Mouse (Mus musculus): ENCODE measurements at regions not wholly inside any gene's neighbourhood (a gene's known extent, or its start where the extent isn't known, plus 50 kb on each side); places are given as distances from the start of the nearest gene placed in this dataset.

- no peak overlapping the region for H3K27ac ChIP-seq (ENCODE audit: insufficient read depth, low read depth, low read length, poor library complexity, severe bottlenecking)
- no peak for TF ChIP-seq HCFC1 (IDR thresholded peaks at IDR 0.05; ENCODE audit: borderline replicate concordance, insufficient read depth, low read length)
- peak; percentile 32; the same call in 1 of the 2 replicates for TF ChIP-seq ZC3H11A (IDR thresholded peaks at IDR 0.05; ENCODE audit: borderline replicate concordance, low read depth, low read length)
- in situ Hi-C loops (cut with MboI; ENCODE audit: low sequenced_read_pairs in 2 of 2, unreplicated experiment in 2 of 2): no loop called here
- H3K4me1 ChIP-seq (ENCODE audit: control insufficient read depth in 2 of 2, insufficient read depth in 2 of 2, low read length in 2 of 2, poor library complexity in 1 of 2): no peaks in the 10 kb centered on the region
- no peaks in the 10 kb centered on the region for H3K9me3 ChIP-seq (ENCODE audit: control insufficient read depth, insufficient read depth, low read depth, low read length)
- no peak overlapping the region for H3K9ac ChIP-seq (ENCODE audit: insufficient read depth, low read depth, low read length, poor library complexity, severe bottlenecking)
- DNase-seq (ENCODE audit: low read depth, low spot score): peak; percentile 27
- no peaks in the 10 kb centered on the region for H3K36me3 ChIP-seq (ENCODE audit: control insufficient read depth, insufficient read depth, low read length, poor library complexity, severe bottlenecking)
- no peak overlapping the region for H3K4me3 ChIP-seq (ENCODE audit: insufficient read depth in 1 of 2, low read depth in 1 of 2, low read length in 2 of 2, poor library complexity in 1 of 2, severe bottlenecking in 1 of 2)
Observed at GRCm38 (mm10) chr7:51434865-51435264, 76.0 kb upstream of the Ano5 start.

GRCm38 (mm10) chr7:51454989-51455692 lies 55.7 kb upstream of the Ano5 start:
- Histone ChIP-seq H3K9ac (ENCODE audit: insufficient read depth, low read depth, low read length, poor library complexity, severe bottlenecking) (no peak overlapping the region), H3K4me3 (ENCODE audit: insufficient read depth in 1 of 2, low read depth in 1 of 2, low read length in 2 of 2, poor library complexity in 1 of 2, severe bottlenecking in 1 of 2) (no peak overlapping the region), H3K9me3 (ENCODE audit: control insufficient read depth, insufficient read depth, low read depth, low read length) (no peaks in the 10 kb centered on the region), H3K27ac (ENCODE audit: insufficient read depth, low read depth, low read length, poor library complexity, severe bottlenecking) (no peak overlapping the region), H3K36me3 (ENCODE audit: control insufficient read depth, insufficient read depth, low read length, poor library complexity, severe bottlenecking) (no peaks in the 10 kb centered on the region), H3K4me1 (ENCODE audit: control insufficient read depth in 2 of 2, insufficient read depth in 2 of 2, low read length in 2 of 2, poor library complexity in 1 of 2) (no peaks in the 10 kb centered on the region)
- no peak for DNase-seq (ENCODE audit: low read depth, low spot score)
- TF ChIP-seq MAFK (IDR thresholded peaks at IDR 0.05; ENCODE audit: insufficient read depth, low read depth, low read length): no peak
- no peak for TF ChIP-seq ZC3H11A (IDR thresholded peaks at IDR 0.05; ENCODE audit: borderline replicate concordance, low read depth, low read length)
- no peak for TF ChIP-seq ZNF384 (IDR thresholded peaks at IDR 0.05; ENCODE audit: low read depth, low read length)
- no peak for TF ChIP-seq HCFC1 (IDR thresholded peaks at IDR 0.05; ENCODE audit: borderline replicate concordance, insufficient read depth, low read length)
- no peak for TF ChIP-seq CHD2 (IDR thresholded peaks at IDR 0.05; ENCODE audit: low read depth, low read length)
- in situ Hi-C loops (cut with MboI; ENCODE audit: low sequenced_read_pairs in 2 of 2, unreplicated experiment in 2 of 2): no loop called here

GRCm38 (mm10) chr7:51458757-51459156 lies 52.1 kb upstream of the Ano5 start:
- Histone ChIP-seq H3K4me3 (ENCODE audit: insufficient read depth in 1 of 2, low read depth in 1 of 2, low read length in 2 of 2, poor library complexity in 1 of 2, severe bottlenecking in 1 of 2) (no peak overlapping the region), H3K9me3 (ENCODE audit: control insufficient read depth, insufficient read depth, low read depth, low read length) (no peaks in the 10 kb centered on the region), H3K4me1 (ENCODE audit: control insufficient read depth in 2 of 2, insufficient read depth in 2 of 2, low read length in 2 of 2, poor library complexity in 1 of 2) (no peaks in the 10 kb centered on the region), H3K36me3 (ENCODE audit: control insufficient read depth, insufficient read depth, low read length, poor library complexity, severe bottlenecking) (no peaks in the 10 kb centered on the region), H3K9ac (ENCODE audit: insufficient read depth, low read depth, low read length, poor library complexity, severe bottlenecking) (no peak overlapping the region), H3K27ac (ENCODE audit: insufficient read depth, low read depth, low read length, poor library complexity, severe bottlenecking) (no peak overlapping the region)
- TF ChIP-seq CHD2 (IDR thresholded peaks at IDR 0.05; ENCODE audit: low read depth, low read length) (no peak), HCFC1 (IDR thresholded peaks at IDR 0.05; ENCODE audit: borderline replicate concordance, insufficient read depth, low read length) (no peak), ZC3H11A (IDR thresholded peaks at IDR 0.05; ENCODE audit: borderline replicate concordance, low read depth, low read length) (no peak), ZNF384 (IDR thresholded peaks at IDR 0.05; ENCODE audit: low read depth, low read length) (no peak), MAFK (IDR thresholded peaks at IDR 0.05; ENCODE audit: insufficient read depth, low read depth, low read length) (no peak)
- in situ Hi-C loops (cut with MboI; ENCODE audit: low sequenced_read_pairs in 2 of 2, unreplicated experiment in 2 of 2): no loop called here
- DNase-seq (ENCODE audit: low read depth, low spot score): peak; percentile 4

Data from ES-E14 (cell line).